Mouse (Mus musculus) forebrain, embryonic 12.5 days (tissue): ENCODE measurements around the gene Stx12. TPM values are rescaled to one million over a fixed set of nuclear protein-coding genes. Genes with fewer than 3 reads are reported as not detected.

Source experiments
- ATAC-seq: fragments of 200-750 bp; cut with Nextera tagmentation; 2 replicates; pipeline ENCODE4 v1.8.0; 2017; ENCODE audit warnings: moderate TSS enrichment; ENCODE audit not compliant: low FRiP score
- H3K27ac ChIP-seq: fragments of 300-500 bp; sonication (generic); 2 replicates; pipeline ENCODE4 v1.5.1; 2016; ENCODE audit warnings: mild to moderate bottlenecking
- H3K27me3 ChIP-seq: fragments of 300-500 bp; sonication (generic); 2 replicates; pipeline ENCODE4 v1.6.1; 2016; ENCODE audit warnings: mild to moderate bottlenecking
- H3K36me3 ChIP-seq: fragments of 300-500 bp; sonication (generic); replicated peaks from 2 replicates; pipeline ENCODE4 v1.6.1; 2016; ENCODE audit warnings: mild to moderate bottlenecking
- H3K4me1 ChIP-seq: fragments of 300-500 bp; sonication (generic); 2 replicates; pipeline ENCODE4 v1.6.1; 2016
- H3K4me2 ChIP-seq: fragments of 300-500 bp; sonication (generic); 2 replicates; pipeline ENCODE4 v1.6.1; 2016; ENCODE audit warnings: mild to moderate bottlenecking, moderate library complexity
- H3K4me3 ChIP-seq: fragments of 300-500 bp; sonication (generic); replicated peaks from 2 replicates; pipeline ENCODE4 v1.5.1; 2016; ENCODE audit warnings: mild to moderate bottlenecking
- H3K9ac ChIP-seq: fragments of 300-500 bp; sonication (generic); 2 replicates; pipeline ENCODE4 v1.6.1; 2016; ENCODE audit warnings: mild to moderate bottlenecking
- H3K9me3 ChIP-seq: fragments of 300-500 bp; sonication (generic); 2 replicates; pipeline ENCODE4 v1.6.1; 2016
- WGBS: fragments of 180-500 bp; shearing (Covaris S2); methylation state at CpG from one replicate; pipeline ENCODE4 v1.1.7; 2016; 5-methylcytosine and 5-hydroxymethylcytosine counted together
- polyA plus RNA-seq: library from polyadenylated mRNA; unstranded; fragments of >200 nt; fragmentation: Nextera tagmentation; extraction: Ambion mirVana; gene quantifications from 2 replicates; pipeline ENCODE4 v1.2.1, GENCODE M21; 2016

The Stx12 gene
- polyA plus RNA-seq, 1 experiment from 2014 or later: 94.7 TPM

DNA sequence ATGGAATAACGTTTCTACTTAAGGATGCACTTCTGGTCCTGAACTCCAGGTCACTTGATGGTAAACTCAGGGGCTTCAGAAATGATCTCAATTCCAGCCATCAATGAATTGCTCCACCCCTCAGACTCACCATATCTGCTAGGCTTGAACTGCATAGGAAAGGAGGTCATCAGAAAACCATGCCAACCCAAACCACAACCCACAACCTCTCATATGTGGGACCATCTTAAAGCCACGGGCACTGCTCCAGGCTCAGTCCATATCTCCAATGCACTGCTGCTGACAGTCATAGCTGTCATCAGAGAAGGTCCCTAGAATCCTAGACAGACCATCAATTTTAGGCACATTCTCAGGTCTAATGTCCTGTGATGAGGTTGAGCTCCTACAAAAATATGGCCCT lies 19.8 kb upstream of the Stx12 start:
- no peak overlapping the region for H3K4me2 ChIP-seq
- peaks cover 68% of the 10 kb centered on the region for H3K36me3 ChIP-seq
- no peak for ATAC-seq
- H3K4me3 ChIP-seq: no peak overlapping the region
- H3K9ac ChIP-seq: no peak overlapping the region
- no peaks in the 10 kb centered on the region for H3K9me3 ChIP-seq
- H3K27me3 ChIP-seq: no peaks in the 10 kb centered on the region
- H3K4me1 ChIP-seq: no peaks in the 10 kb centered on the region
- H3K27ac ChIP-seq: no peak overlapping the region
- WGBS: 92% methylated on average over 2 of the region's 2 CpGs

DNA sequence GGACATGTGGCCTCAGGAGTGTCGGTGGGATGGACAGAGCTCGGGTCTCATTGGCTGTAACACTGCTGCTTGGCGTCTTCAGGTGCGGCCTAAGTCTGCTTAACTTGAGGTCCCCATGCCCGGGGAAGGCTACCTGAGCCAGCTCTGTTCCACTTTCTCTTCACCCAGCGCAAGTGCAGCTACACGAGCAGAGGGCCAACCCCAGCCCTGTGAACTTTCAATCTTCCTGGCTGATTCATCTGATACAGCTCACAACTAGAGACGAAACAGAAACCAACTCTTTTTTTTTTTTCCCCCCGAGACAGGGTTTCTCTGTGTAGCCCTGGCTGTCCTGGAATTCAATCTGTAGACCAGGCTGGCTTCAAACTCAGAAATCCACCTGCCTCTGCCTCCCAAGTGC lies 13.9 kb upstream of the Stx12 start:
- Histone ChIP-seq H3K27ac (no peak overlapping the region), H3K36me3 (peaks cover 32% of the 10 kb centered on the region), H3K9me3 (no peaks in the 10 kb centered on the region), H3K4me1 (peaks cover 10% of the 10 kb centered on the region), H3K27me3 (0 out of 2 replicates have a peak, but pooled peaks cover 11% of the 10 kb centered on the region), H3K4me2 (no peak overlapping the region), H3K9ac (no peak overlapping the region), H3K4me3 (no peak overlapping the region)
- ATAC-seq: no peak
- WGBS: 90% methylated on average over 9 of the region's 9 CpGs

DNA sequence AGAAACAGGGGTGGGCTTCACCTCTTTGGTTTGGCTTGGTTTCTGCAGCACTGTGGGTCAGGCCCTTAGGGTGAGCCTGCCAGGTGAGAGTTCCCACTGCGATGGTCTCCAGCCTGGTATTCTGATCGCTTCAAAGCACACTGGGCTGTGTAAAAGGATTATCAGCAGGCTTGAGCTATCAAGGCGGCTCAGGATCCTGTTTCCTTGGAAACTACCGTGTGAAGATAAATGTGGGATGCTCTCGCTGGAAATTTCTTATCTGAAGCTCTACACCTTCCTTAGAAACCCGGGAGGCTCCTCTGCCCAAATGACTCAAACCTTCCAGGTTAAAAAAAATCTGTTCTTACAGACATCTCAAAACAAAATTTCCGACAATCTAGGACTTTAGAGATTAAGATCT lies 10.1 kb upstream of the Stx12 start:
- Histone ChIP-seq H3K4me2 (no peak overlapping the region), H3K36me3 (no peaks in the 10 kb centered on the region), H3K9me3 (no peaks in the 10 kb centered on the region), H3K27me3 (0 out of 2 replicates have a peak, but pooled peaks cover 11% of the 10 kb centered on the region), H3K4me1 (peaks cover 10% of the 10 kb centered on the region), H3K9ac (no peak overlapping the region), H3K4me3 (no peak overlapping the region), H3K27ac (no peak overlapping the region)
- no peak for ATAC-seq
- WGBS: 6% methylated on average over 7 of the region's 7 CpGs

DNA sequence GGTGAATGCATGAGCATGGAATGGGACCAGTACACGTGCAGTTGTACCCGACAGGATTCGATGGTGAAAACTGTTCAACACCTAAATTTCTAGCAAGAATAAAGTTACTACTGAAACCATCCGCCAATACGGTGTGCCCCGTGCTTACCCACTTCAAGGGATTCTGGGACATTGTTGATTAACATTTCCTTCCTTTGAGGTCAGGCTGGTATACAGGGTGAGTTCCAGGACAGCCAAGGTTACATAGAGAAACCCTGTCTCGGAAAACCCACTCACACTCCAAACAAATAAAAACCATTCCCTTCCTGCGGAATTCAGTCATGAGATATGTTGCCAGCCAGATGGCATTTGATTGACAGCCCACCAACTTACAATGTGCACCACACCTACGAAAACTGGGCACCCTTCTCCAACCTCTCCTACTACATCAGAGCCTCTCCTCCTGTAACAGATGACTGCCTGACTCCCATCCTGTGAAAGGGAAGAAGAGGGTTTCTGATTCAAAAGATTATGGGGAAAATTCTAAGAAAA lies 600 bp upstream of the Stx12 start:
- no peak for ATAC-seq
- Histone ChIP-seq H3K9me3 (no peaks in the 10 kb centered on the region), H3K36me3 (peaks cover 12% of the 10 kb centered on the region), H3K27ac (0 out of 2 replicates have a peak overlapping the region, but pooled peaks have one; percentile 84), H3K4me1 (peaks cover 23% of the 10 kb centered on the region), H3K27me3 (peaks cover 4% of the 10 kb centered on the region; the same call in 1 of the 2 replicates), H3K4me3 (peak overlapping the region; percentile 93), H3K4me2 (peak overlapping the region; percentile 90), H3K9ac (peak overlapping the region; percentile 96)
- WGBS: 13% methylated on average over 9 of the region's 9 CpGs

DNA sequence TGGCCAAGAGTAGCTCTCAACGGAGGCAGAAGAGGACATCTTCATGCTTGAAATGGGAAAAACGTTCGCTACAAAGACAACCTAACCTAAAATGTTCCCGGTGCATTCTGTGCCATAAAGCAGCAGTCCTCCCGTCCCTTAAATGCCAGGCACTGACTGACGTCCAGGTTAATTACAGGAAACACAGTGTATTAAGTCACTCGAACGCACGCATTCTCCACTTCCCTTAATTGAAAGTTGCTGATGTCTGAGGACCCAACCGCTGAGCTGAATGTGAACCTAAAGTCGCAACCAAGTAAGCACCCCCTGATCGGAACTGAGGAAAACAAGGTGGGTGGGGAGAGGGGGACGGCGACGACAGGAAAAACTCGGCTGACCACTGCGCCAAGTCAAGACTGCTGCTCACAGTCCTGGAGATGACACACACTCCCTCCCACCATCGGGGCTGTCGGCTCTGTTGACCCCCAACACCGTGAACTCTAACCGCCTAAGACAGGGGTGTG lies 697 bp downstream of the Stx12 start:
- Histone ChIP-seq H3K9ac (peak overlapping the region; percentile 96), H3K9me3 (no peaks in the 10 kb centered on the region), H3K4me1 (peaks cover 23% of the 10 kb centered on the region), H3K27ac (peak overlapping the region; percentile 84), H3K4me2 (peak overlapping the region; percentile 90), H3K27me3 (peaks cover 4% of the 10 kb centered on the region; the same call in 1 of the 2 replicates), H3K36me3 (peaks cover 17% of the 10 kb centered on the region), H3K4me3 (peak overlapping the region; percentile 93)
- 5% methylated on average over 21 of the region's 21 CpGs for WGBS
- no peak; the same call in 1 of the 2 replicates for ATAC-seq

DNA sequence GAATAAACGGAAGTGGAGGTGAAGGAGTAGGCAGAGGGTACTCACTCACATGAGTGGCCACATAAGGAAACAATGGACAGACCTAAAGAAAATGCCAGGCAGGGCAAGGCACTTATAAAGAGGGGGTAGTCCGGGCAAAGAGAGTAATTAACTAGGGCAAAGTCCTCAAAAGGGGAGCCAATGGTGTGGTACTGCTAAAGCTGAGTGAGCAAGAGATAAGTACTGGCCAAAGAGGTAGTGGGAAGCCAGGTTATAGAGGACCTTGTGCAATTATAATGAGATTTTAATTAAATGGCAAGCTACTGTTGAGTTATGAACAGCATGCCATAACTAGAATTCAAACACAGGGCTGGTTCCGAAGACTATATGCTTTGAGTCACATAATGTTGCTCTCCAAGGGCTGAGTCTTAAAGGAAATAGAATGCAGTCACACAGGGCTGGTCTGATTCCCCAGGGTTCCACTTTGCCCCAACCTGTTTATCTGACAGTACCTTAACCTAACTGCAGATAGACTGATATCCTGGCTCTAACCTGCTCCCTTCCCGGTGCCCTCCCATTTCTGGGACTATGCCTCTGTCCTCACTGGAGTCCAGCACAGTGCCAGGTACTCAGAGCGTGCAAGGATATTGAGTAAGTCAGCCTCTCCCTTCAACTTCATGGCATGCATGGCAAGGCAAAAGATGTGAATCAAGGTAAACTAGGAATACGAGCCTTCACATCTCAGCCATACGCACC lies 9.8 kb downstream of the Stx12 start:
- no peaks in the 10 kb centered on the region for H3K9me3 ChIP-seq

DNA sequence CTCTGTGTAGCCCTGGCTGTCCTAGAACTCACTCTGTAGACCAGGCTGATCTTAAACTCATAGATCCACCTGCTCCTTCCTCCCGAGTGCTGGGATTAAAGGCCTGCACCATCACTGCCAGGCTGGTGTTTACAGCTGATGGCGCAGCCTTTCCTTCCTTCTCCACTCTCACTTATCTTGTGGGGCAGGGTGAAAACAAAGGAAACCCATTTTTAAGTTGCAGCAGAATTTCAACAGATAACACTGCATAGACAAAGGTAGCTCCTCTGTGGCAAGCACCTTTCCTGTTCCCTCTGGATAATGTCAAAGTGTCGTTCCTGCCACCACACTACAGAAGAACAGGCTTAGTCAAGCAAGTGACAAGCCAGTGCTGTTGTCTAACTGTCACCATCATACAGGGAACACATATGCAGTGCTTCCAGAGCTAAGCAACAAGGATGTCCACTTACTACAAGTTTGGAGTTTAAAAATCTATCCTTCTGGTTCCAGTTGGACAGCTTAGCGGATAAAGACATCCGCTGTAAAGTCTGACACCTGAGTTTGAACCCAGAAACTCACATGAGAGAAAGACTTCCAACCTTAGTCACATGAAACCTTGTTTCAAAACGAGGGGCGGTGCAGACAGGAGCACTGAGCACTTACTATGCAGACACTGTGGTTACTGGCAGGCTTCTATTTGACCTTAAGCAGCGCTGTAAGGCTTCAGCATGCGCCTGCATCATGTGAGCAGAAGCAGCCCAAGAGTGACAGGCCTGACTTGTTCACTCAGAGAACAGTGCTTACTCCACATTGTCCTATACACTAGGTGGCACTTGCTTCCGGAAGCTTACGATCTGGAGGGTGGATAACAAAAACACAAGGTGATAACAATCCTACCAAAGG lies 10.6 kb downstream of the Stx12 start:
- no peak overlapping the region for H3K4me3 ChIP-seq
- H3K27me3 ChIP-seq: no peaks in the 10 kb centered on the region
- H3K4me1 ChIP-seq: no peaks in the 10 kb centered on the region
- H3K36me3 ChIP-seq: peaks cover 28% of the 10 kb centered on the region
- no peak overlapping the region for H3K27ac ChIP-seq
- ATAC-seq: no peak
- no peak overlapping the region for H3K9ac ChIP-seq
- H3K4me2 ChIP-seq: no peak overlapping the region
- H3K9me3 ChIP-seq: no peaks in the 10 kb centered on the region
- WGBS: 89% methylated on average over 11 of the region's 11 CpGs

More for the DNA sequence above, 9.8 kb downstream of the Stx12 start:
- Histone ChIP-seq H3K27me3 (no peaks in the 10 kb centered on the region), H3K27ac (no peak overlapping the region), H3K4me1 (no peaks in the 10 kb centered on the region), H3K36me3 (peaks cover 21% of the 10 kb centered on the region), H3K4me2 (no peak overlapping the region), H3K4me3 (no peak overlapping the region), H3K9ac (no peak overlapping the region)
- no peak for ATAC-seq
- WGBS: 94% methylated on average over 7 of the region's 7 CpGs

DNA sequence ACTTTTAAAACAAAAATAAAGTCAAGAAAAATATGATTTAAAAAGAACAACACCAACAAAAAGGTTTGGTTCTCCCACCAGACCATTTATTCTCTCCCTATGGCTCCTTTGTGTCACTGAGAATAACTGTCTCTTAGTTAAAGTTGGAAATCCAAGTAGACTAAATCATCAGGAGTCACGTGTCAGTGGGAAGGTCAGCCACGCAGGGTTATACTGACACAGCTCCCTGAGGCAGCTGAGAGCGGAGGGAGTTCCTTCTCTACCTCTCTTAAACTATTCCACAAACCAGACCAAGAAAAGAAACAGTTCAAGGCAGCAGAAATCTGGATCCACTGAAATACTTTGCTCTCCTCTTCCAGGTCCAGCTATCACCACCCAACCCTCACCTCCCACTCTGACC lies 13.2 kb downstream of the Stx12 start:
- H3K27me3 ChIP-seq: no peaks in the 10 kb centered on the region
- H3K9me3 ChIP-seq: no peaks in the 10 kb centered on the region
- no peak for ATAC-seq
- H3K4me1 ChIP-seq: no peaks in the 10 kb centered on the region
- no peak overlapping the region for H3K9ac ChIP-seq
- no peak overlapping the region for H3K4me2 ChIP-seq
- 96% methylated on average over 3 of the region's 3 CpGs for WGBS
- H3K4me3 ChIP-seq: no peak overlapping the region
- H3K27ac ChIP-seq: no peak overlapping the region
- H3K36me3 ChIP-seq: peaks cover 53% of the 10 kb centered on the region

DNA sequence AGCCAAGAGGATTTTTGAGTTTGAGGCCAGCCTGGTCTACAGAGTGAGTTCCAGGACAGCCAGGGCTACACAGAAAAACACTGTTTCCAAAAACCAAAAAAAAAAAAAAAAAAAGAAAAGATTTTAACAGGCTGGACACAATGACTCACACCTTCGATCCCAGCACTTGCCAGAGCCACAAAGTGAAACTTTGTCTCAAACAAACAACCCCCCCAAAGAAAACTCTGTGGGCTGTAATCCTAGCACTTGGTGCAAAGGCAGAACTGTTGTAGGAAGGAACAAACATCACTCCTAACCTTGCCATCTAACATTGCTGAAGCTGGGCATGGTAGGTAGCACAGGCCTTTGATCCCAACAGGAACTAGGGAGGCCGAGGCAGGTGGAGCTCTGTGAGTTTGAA lies 19.5 kb downstream of the Stx12 start:
- Histone ChIP-seq H3K9ac (no peak overlapping the region), H3K4me3 (no peak overlapping the region), H3K9me3 (no peaks in the 10 kb centered on the region), H3K27me3 (no peaks in the 10 kb centered on the region), H3K27ac (no peak overlapping the region), H3K4me2 (no peak overlapping the region), H3K36me3 (peaks cover 72% of the 10 kb centered on the region), H3K4me1 (no peaks in the 10 kb centered on the region)
- WGBS: 93% methylated on average over 2 of the region's 2 CpGs
- no peak for ATAC-seq

DNA sequence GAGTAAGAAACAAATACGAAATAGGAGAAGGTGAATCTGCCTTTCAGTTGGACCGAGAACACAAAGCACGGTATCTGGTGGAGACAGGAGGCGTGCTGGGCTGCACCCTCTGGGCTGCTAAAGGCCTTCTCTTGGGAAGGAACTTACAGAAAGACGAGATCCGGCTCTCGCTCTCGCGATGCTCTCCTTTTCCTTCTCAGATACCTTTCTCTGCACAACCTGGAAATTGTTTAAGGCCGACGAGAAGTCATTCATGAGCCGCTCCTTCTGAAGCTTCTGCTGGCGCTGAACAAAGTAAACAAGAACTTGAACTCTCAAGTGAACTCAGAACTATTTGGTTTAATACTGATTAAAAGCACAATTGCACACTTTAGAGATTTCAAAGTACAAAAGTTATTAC lies 21.3 kb downstream of the Stx12 start:
- no peak overlapping the region for H3K4me2 ChIP-seq
- no peaks in the 10 kb centered on the region for H3K9me3 ChIP-seq
- peaks cover 70% of the 10 kb centered on the region for H3K36me3 ChIP-seq
- no peak overlapping the region for H3K9ac ChIP-seq
- H3K27me3 ChIP-seq: no peaks in the 10 kb centered on the region
- H3K27ac ChIP-seq: no peak overlapping the region
- no peaks in the 10 kb centered on the region for H3K4me1 ChIP-seq
- 94% methylated on average over 13 of the region's 13 CpGs for WGBS
- no peak overlapping the region for H3K4me3 ChIP-seq
- ATAC-seq: no peak

DNA sequence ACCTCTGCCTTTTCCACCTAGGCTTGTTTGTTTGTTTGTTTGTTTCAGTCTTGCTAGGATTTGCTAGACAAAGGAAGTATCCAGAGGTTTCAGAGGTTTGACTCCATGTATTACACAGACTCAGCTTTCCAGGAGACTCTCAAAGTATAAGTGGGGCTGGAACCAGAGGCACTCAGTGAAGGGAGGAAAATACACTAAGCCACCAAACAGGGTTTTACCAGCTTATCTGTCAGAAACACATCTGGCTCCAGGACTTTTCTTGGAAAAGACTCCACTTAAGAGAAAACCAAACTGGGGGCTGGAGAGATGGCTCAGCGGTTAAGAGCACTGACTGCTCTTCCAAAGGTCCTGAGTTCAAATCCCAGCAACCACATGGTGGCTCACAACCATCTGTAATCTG lies 23.4 kb downstream of the Stx12 start:
- Histone ChIP-seq H3K4me2 (no peak overlapping the region), H3K36me3 (peaks cover 71% of the 10 kb centered on the region), H3K9ac (no peak overlapping the region), H3K27ac (no peak overlapping the region), H3K9me3 (no peaks in the 10 kb centered on the region), H3K27me3 (no peaks in the 10 kb centered on the region), H3K4me3 (no peak overlapping the region), H3K4me1 (no peaks in the 10 kb centered on the region)
- WGBS: 100% methylated on average over 1 of the region's 1 CpGs
- no peak for ATAC-seq

DNA sequence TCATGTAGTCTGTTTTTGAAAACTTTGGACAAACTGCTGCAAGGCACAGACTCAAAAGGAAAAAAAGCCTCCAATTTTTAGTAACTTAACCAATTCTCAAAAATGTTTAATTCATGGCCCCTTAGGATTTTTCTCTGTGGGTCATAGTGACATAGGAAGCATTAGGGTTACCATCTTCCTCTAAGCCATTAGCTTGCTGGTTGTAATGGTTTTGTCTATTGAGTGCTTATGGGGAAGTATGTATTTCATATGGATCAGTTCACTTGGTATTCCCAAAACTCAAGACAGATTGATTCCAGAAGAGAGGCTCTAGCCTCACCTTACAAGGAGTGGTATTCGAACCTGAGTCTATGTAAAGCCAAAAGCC lies 40.6 kb downstream of the Stx12 start:
- Histone ChIP-seq H3K27ac (peak overlapping the region; percentile 84), H3K4me1 (peaks cover 24% of the 10 kb centered on the region), H3K9me3 (no peaks in the 10 kb centered on the region), H3K36me3 (peaks cover 28% of the 10 kb centered on the region), H3K4me3 (peak overlapping the region; percentile 88), H3K27me3 (no peaks in the 10 kb centered on the region), H3K4me2 (peak overlapping the region; percentile 68), H3K9ac (peak overlapping the region; percentile 95)
- no peak for ATAC-seq
- WGBS: 89% methylated on average over 1 of the region's 1 CpGs
